Mouse (Mus musculus) neural tube, embryonic 10.5 days (tissue): ENCODE results near the gene Gm21319.
"Not testable (repeated sequence)": the region's sequence is repeated elsewhere in the genome, so short reads cannot be mapped to it uniquely, and the experiment has no call there.

Experiments
- DNase-seq: peaks from one replicate; pipeline ENCODE4 v3.0.0-alpha.2; 2017; ENCODE audit warnings: low spot score; ENCODE audit errors: extremely low spot score

The Gm21319 gene

GRCm38 (mm10) chr12:87775655-87776054, at the start of gene Gm21319:
TSS of gene Gm21319 (minus strand) at chr12:87775755.
- DNase-seq: not testable (repeated sequence)

GRCm38 (mm10) chr12:87816277-87816676, 40.7 kb upstream of the Gm21319 start, which contains the start of gene BB287469:
TSS of gene BB287469 (plus strand) at chr12:87816577.
- not testable (repeated sequence) for DNase-seq

GRCm38 (mm10) chr12:87797971-87798370, 22.4 kb upstream of the Gm21319 start:
- DNase-seq: not testable (repeated sequence)

GRCm38 (mm10) chr12:87795212-87795611, 19.7 kb upstream of the Gm21319 start, which contains the start of gene Gm21936:
TSS of gene Gm21936 (plus strand) at chr12:87795512.
- DNase-seq: not testable (repeated sequence)
